Mouse (Mus musculus) limb, embryonic 10.5 days (tissue): ENCODE data around the gene Tns2. TPM values are rescaled to one million over a fixed set of nuclear protein-coding genes. Genes with fewer than 3 reads are reported as not detected.

Source experiments
- DNase-seq: peaks from one replicate; pipeline ENCODE4 v3.0.0-alpha.2; 2017; ENCODE audit warnings: low spot score
- H3K27ac ChIP-seq: fragments of 300-500 bp; sonication (generic); 2 replicates; pipeline ENCODE4 v1.5.1; 2016; ENCODE audit warnings: mild to moderate bottlenecking
- H3K27me3 ChIP-seq: fragments of 300-500 bp; sonication (generic); 2 replicates; pipeline ENCODE4 v1.6.1; 2016; ENCODE audit warnings: low read depth, mild to moderate bottlenecking; ENCODE audit not compliant: poor library complexity, severe bottlenecking
- H3K36me3 ChIP-seq: fragments of 300-500 bp; sonication (generic); 2 replicates; pipeline ENCODE4 v1.6.1; 2016; ENCODE audit warnings: mild to moderate bottlenecking, moderate library complexity
- H3K4me1 ChIP-seq: fragments of 300-500 bp; sonication (generic); 2 replicates; pipeline ENCODE4 v1.6.1; 2016
- H3K4me3 ChIP-seq: fragments of 300-500 bp; sonication (generic); 2 replicates; pipeline ENCODE4 v1.5.1; 2016; ENCODE audit warnings: mild to moderate bottlenecking, moderate library complexity
- H3K9me3 ChIP-seq: fragments of 300-500 bp; sonication (generic); replicated peaks from 2 replicates; pipeline ENCODE4 v1.6.1; 2016; ENCODE audit warnings: mild to moderate bottlenecking
- WGBS: fragments of 180-500 bp; shearing (Covaris S2); methylation state at CpG from one replicate; pipeline ENCODE4 v1.1.7; 2016; 5-methylcytosine and 5-hydroxymethylcytosine counted together
- polyA plus RNA-seq: library from polyadenylated mRNA; unstranded; fragments of >200 nt; fragmentation: Nextera tagmentation; extraction: Ambion mirVana; gene quantifications from 2 replicates; pipeline ENCODE4 v1.2.1, GENCODE M21; 2016

Tns2 gene
- polyA plus RNA-seq, 1 experiment from 2014 or later: 13.0 TPM

- Histone ChIP-seq H3K4me1 (peaks cover 72% of the 10 kb centered on the region), H3K36me3 (peaks cover 42% of the 10 kb centered on the region), H3K27ac (peak overlapping the region; percentile 58), H3K4me3 (no peak overlapping the region), H3K9me3 (no peaks in the 10 kb centered on the region), H3K27me3 (no peaks in the 10 kb centered on the region)
- 25% methylated on average over 5 of the region's 5 CpGs for WGBS
- DNase-seq: no peak
Measured at GRCm38 (mm10) chr15:102099260-102099659, 953 bp upstream of the Tns2 start.

DNA sequence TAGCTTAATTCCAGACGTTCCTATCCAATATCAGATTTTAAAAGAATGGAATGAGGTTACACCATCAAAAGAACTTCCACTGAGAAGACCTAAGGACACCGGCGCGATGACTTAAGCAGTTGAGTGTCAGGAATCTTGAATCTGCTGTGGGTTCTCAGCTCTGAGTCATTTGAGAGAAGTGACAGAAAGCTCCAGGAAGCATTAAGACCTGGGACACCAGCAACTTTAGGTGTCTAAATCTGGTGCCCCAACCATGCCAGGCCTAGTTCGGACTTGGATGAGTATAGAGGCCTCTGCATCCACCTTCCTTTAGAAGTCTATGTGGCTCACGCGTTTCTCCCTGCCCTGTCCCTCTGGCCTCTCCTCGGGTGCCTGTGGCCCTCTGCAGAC is 447 bp upstream of the Tns2 start:
- Histone ChIP-seq H3K27ac (peak overlapping the region; percentile 93), H3K4me3 (peak overlapping the region; percentile 62), H3K27me3 (no peaks in the 10 kb centered on the region), H3K4me1 (peaks cover 77% of the 10 kb centered on the region), H3K9me3 (no peaks in the 10 kb centered on the region), H3K36me3 (peaks cover 37% of the 10 kb centered on the region)
- WGBS: 22% methylated on average over 8 of the region's 8 CpGs
- no peak for DNase-seq

DNA sequence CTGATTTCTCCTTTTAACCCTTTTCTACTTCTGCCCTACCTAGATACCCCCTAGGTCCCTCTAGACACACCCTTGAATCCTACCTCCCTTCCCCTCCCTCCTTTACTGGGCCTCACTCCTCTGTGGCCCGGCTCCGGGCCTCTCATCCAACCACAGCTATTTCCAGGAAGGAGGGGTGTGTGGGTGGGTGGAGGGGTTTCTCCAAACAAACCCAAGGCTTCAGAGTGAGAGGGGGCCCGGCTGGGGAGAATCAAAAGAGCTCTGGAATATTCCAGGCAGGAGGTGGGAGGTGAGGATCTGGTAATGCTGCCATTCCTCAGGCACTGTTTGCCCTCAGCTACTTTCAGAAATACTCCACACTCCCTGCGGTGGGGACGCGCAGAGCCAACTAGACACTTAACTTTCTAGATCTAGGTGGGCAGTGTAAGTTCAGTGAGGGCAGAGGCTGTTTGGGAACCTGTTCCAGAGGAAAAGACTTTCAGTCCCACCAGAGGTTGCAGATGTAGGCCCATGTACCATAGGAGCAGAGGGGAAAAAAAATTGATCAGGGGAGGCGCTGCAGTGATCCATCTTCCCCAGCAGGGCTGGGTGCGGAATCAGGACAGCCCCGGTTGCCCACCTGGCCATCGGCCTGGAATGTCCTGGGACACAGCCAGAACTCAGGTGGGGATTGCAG is 921 bp downstream of the Tns2 start:
- Histone ChIP-seq H3K27me3 (peaks cover 9% of the 10 kb centered on the region), H3K4me1 (peaks cover 90% of the 10 kb centered on the region), H3K36me3 (peaks cover 34% of the 10 kb centered on the region), H3K27ac (peak overlapping the region; percentile 93), H3K4me3 (peak overlapping the region; percentile 62), H3K9me3 (no peaks in the 10 kb centered on the region)
- WGBS: 21% methylated on average over 10 of the region's 10 CpGs
- DNase-seq: no peak

DNA sequence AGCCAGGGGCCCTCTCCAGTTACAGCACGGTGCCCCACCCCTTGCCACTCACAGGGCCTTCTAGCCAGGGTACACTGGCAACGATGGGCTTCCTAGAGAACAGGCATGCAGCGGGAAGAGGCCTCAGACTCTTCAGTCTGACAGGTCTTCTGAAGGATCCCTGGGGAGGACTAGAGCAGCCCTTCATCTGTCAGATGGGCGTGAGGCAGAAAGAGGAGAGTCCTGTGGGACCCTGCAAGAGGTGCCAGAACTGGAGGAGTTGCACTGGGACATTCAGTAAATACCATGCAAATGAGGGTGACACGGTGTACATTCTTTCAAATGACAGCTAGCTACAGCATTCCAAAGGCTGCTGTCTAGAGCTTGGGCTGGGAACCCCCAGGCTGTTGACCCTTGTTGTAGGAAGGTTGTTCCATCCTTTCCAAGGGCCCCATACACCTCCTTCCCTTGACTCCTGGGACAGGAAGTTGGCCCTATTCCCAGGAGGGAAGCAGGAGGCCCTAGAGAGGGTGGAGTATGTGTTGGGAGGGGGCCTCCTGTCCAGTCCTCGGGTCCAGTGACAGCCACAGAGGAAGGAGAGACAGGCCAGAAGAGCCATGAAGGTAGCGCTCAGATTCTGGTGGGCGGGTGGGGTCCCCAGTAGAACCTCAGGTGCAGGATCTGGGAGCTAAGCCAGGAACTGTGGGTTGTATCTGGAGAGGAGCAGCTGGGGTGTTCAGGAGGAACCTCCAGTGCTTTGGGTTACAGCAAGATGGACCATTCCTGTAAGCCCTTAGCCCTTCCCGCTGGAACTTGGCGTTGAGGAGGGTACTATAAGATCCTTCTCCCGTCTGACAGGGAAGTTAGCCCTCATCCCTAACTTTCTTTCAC is 1.7 kb downstream of the Tns2 start:
- peaks cover 98% of the 10 kb centered on the region for H3K4me1 ChIP-seq
- 27% methylated on average over 11 of the region's 11 CpGs for WGBS

GRCm38 (mm10) chr15:102102548-102103121 is 2.4 kb downstream of the Tns2 start:
- 9% methylated on average over 6 of the region's 6 CpGs for WGBS

More for the DNA sequence above, 1.7 kb downstream of the Tns2 start:
- no peak for DNase-seq
- Histone ChIP-seq H3K36me3 (peaks cover 27% of the 10 kb centered on the region), H3K27me3 (peaks cover 17% of the 10 kb centered on the region), H3K9me3 (no peaks in the 10 kb centered on the region), H3K27ac (peak overlapping the region; percentile 93), H3K4me3 (peak overlapping the region; percentile 53)

DNA sequence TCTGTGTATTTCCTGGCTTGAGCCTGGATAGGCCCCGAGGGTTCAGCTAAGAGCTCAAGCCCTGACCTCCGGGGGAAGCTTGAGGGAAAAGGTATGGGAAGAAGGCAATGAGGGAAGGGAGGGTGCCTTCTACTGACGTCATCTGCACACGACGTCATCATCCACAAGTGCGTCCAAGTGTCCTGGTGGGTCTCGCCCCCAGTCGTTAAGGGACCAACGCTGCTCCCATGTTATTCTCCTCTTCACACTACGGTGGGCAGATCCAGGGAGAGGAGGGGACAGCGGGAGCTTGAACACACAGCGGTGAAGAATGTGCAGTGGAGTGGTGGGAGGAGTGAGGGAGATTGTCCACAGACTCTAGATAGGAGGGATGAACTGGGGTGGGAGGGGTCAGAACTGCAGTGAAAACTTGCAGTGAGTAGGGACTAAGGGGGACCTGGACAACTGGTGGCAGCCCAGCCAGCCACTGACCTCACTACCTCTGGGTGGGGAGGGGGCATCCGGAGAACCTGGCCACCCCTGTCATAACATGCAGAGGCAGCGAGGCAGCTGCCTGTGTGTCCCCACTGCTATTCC is 3.2 kb downstream of the Tns2 start:
- peak overlapping the region; percentile 53 for H3K4me3 ChIP-seq
- WGBS: 4% methylated on average over 14 of the region's 14 CpGs
- peak; percentile 59 for DNase-seq

More at GRCm38 (mm10) chr15:102102548-102103121, 2.4 kb downstream of the Tns2 start:
- peak overlapping the region; percentile 53 for H3K4me3 ChIP-seq
- H3K27ac ChIP-seq: peak overlapping the region; percentile 93
- peak; percentile 66 for DNase-seq
- peaks cover 98% of the 10 kb centered on the region for H3K4me1 ChIP-seq
- no peaks in the 10 kb centered on the region for H3K9me3 ChIP-seq
- H3K27me3 ChIP-seq: peaks cover 22% of the 10 kb centered on the region
- H3K36me3 ChIP-seq: peaks cover 20% of the 10 kb centered on the region

DNA sequence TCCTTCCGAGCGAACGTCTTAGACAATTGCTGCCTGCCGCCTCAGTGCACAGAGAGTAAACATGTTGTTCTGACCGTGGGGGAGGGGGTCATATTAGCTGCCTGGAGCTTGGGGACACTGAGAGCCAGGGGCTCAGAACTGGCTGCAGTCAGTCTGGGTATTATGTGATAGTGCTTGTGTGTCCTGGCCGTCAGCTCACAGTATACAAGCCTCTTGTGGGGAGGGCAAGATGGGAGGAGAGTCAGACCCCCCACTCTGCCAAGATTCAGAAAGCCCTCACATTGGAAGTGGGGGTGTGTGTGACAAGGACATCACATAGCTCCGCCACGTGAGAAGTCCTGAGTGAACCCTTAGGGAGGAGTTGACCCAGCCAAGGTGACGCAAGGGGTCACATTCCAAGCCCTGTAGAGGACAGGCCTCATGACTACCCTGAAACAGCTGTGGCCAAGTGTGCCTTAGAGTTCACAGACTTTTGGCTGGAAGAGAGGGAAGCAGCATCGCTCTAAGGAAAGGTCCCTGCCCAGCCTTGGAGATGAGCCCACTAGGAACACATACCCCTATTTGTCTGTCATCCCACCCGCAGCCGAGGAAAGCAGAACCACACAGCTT is 3.8 kb downstream of the Tns2 start:
- Histone ChIP-seq H3K4me3 (peak overlapping the region; percentile 53), H3K27me3 (peaks cover 22% of the 10 kb centered on the region), H3K36me3 (peaks cover 18% of the 10 kb centered on the region), H3K4me1 (peaks cover 90% of the 10 kb centered on the region), H3K27ac (peak overlapping the region; percentile 93), H3K9me3 (no peaks in the 10 kb centered on the region)
- peak; percentile 64 for DNase-seq
- 19% methylated on average over 12 of the region's 12 CpGs for WGBS

More for the DNA sequence above, 3.2 kb downstream of the Tns2 start:
- H3K27ac ChIP-seq: peak overlapping the region; percentile 93
- no peaks in the 10 kb centered on the region for H3K9me3 ChIP-seq
- H3K27me3 ChIP-seq: peaks cover 22% of the 10 kb centered on the region
- H3K36me3 ChIP-seq: peaks cover 15% of the 10 kb centered on the region
- H3K4me1 ChIP-seq: peaks cover 92% of the 10 kb centered on the region

DNA sequence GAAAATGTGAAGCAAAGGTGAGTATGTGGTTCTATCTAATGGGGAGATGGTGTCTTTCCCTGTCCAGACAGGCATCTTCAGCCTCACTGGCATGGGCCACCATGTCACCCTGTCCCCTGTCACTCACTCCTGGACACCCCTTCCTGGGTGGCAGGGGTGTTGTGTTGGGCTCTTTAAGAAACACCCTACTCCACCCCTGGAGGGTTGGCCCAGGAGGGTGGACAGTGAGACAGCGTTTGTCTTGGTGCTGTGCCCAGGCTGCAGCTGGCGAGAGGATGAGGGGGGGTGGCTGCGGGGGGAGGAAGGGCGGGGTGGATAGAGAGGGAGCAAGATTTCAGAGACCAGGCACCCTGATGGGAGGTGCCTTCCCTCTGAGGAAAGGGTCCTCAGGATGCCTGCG is 5.1 kb downstream of the Tns2 start:
- 66% methylated on average over 5 of the region's 5 CpGs for WGBS
- Histone ChIP-seq H3K4me3 (peak overlapping the region; percentile 7; the same call in 1 of the 2 replicates), H3K9me3 (no peaks in the 10 kb centered on the region), H3K27ac (peak overlapping the region; percentile 21; the same call in 1 of the 2 replicates), H3K4me1 (peaks cover 83% of the 10 kb centered on the region), H3K36me3 (peaks cover 31% of the 10 kb centered on the region), H3K27me3 (peaks cover 22% of the 10 kb centered on the region)
- DNase-seq: no peak

DNA sequence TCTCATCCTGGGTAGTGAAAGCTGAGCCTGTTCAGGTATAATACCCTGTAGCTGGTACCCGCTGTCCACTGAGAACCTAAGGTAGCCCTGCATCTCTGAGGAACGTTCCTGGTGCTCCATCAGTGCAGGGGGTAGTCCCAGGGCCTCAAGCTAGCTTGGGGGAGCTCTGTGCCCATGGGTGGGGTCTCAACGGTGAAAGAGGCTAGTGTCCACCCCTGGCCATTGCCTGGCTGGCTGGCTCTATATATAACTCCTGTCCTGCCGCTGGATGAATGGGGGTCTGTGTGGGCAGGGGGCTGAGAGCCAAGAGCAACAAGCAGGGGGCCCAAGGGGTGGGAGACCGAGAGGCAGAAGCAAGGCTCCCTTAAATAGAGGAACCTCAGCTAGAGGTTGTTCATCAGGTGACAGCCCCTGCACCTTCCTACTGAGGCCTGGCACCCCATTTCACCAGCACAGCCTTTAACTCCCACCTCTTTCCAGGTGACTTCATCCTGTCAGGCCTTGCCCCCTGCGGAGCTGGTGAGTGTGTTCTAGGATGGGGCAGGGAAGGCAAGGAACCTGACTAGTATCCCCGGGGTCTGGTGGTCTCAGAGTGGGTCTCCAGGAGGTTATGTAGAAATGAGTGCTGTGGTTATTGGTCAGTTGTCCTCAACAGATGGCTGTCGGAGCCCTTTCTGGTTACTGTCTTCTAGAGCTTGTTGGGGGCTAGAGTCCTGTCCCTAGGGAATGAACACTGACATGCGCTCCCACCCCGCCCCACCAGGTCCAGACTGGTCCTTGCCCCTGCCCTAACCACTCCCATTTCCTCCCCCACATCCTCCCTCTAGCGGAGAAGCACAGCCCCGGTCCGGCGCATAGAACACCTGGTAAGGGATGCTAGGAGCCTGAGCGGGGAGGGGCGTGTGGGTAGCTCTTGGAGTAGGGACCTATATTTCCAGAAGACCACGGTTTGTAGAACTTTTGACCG is 5.8 kb downstream of the Tns2 start:
- DNase-seq: peak; percentile 57
- peak overlapping the region; percentile 21 for H3K27ac ChIP-seq
- H3K4me1 ChIP-seq: peaks cover 80% of the 10 kb centered on the region
- WGBS: 29% methylated on average over 18 of the region's 18 CpGs
- H3K27me3 ChIP-seq: peaks cover 22% of the 10 kb centered on the region
- no peaks in the 10 kb centered on the region for H3K9me3 ChIP-seq
- peaks cover 38% of the 10 kb centered on the region for H3K36me3 ChIP-seq
- peak overlapping the region; percentile 50 for H3K4me3 ChIP-seq

- Histone ChIP-seq H3K36me3 (peaks cover 46% of the 10 kb centered on the region), H3K27ac (peak overlapping the region; percentile 50; the same call in 1 of the 2 replicates), H3K27me3 (peaks cover 22% of the 10 kb centered on the region), H3K4me3 (peak overlapping the region; percentile 50), H3K9me3 (no peaks in the 10 kb centered on the region), H3K4me1 (peaks cover 72% of the 10 kb centered on the region)
- WGBS: 3% methylated on average over 38 of the region's 38 CpGs
- peak; percentile 76 for DNase-seq
Measured at GRCm38 (mm10) chr15:102106754-102107456, 6.7 kb downstream of the Tns2 start.
